ENCODE assay signal across 30 mouse cellular contexts in the genomic region with DNA sequence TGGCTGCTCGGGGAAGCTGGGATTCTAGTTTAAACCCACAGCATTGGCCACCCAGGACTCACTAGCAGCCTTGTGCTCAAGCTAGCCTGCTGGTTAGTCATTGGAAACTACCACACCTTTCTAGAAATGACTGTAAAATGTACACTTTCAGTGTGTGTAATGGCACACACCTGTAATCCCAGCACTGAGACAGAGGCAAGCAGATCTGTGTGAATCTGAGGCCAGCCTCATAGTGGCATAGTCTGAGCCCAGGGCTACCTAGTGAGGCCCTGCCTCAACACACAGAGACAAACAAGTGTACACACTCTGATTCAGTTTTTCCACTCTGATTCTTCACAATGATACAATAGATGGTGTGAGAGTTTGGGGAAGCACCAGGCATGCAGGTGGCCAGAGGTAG. TPM values are rescaled to one million over a fixed set of nuclear protein-coding genes. Genes with fewer than 3 reads are reported as not detected.
"Had no signal": no experiment of that assay in that cellular context is flagged by ENCODE, and none has a peak within 500 bp of the region (broad histone marks: within the 10 kb centered on the region; RNA-seq: fewer than 3 reads in every experiment).

No protein-coding gene starts in this region.

- ATAC-seq: liver, embryonic 12.5 days had no signal

- H3K27me3 ChIP-seq: kidney, embryonic 15.5 days; limb, embryonic 12.5 days; limb, embryonic 15.5 days; liver, embryonic 12.5 days; liver, embryonic 15.5 days; neural tube, embryonic 12.5 days; neural tube, embryonic 15.5 days had no signal

- H3K36me3 ChIP-seq: kidney, embryonic 15.5 days; limb, embryonic 12.5 days; limb, embryonic 15.5 days; liver, embryonic 12.5 days; liver, embryonic 15.5 days; neural tube, embryonic 12.5 days; neural tube, embryonic 15.5 days had no signal

- DNase-seq: kidney, adult 2 months; kidney, postnatal 10 days; kidney, postnatal 36 days; left cerebral cortex, postnatal 4 days; lung, adult 2 months; lung, postnatal 14 days; lung, postnatal 4 days; midbrain, embryonic 14.5 days; right cerebral cortex, adult 18-20 months; right cerebral cortex, postnatal 14 days; right cerebral cortex, postnatal 4 days; thymus, adult 2 months; thymus, postnatal 14 days; thymus, postnatal 4 days had no signal

RNA-seq across cellular contexts. Expression of a gene that starts 5.0 kb away (rescaled TPM):
- total RNA-seq: layer of hippocampus, adult 8-10 months; layer of hippocampus, postnatal 14 days; left cerebral cortex, postnatal 14 days; megakaryocyte-erythroid progenitor cell, adult 5-6 weeks; midbrain, postnatal 0 days had no signal
- polyA plus RNA-seq: limb, embryonic 12.5 days had no signal

RNA-seq across cellular contexts. Expression of a gene that starts 32.3 kb away (rescaled TPM):
- total RNA-seq: layer of hippocampus, postnatal 14 days; left cerebral cortex, postnatal 14 days; left cerebral cortex, postnatal 4 days; megakaryocyte progenitor cell, adult 5-6 weeks; megakaryocyte-erythroid progenitor cell, adult 5-6 weeks; midbrain, postnatal 0 days had no signal
- polyA plus RNA-seq: kidney, adult 2 months; kidney, embryonic 15.5 days; limb, embryonic 12.5 days; limb, embryonic 15.5 days; liver, embryonic 12.5 days; liver, embryonic 15.5 days; lung, adult 2 months; lung, embryonic 16.5 days; midbrain, embryonic 14.5 days; neural tube, embryonic 12.5 days; neural tube, embryonic 15.5 days; stomach, embryonic 14.5 days; stomach, postnatal 0 days; thymus, adult 2 months had no signal
